ENCODE assay signal across 9 mouse cellular contexts in the genomic region with DNA sequence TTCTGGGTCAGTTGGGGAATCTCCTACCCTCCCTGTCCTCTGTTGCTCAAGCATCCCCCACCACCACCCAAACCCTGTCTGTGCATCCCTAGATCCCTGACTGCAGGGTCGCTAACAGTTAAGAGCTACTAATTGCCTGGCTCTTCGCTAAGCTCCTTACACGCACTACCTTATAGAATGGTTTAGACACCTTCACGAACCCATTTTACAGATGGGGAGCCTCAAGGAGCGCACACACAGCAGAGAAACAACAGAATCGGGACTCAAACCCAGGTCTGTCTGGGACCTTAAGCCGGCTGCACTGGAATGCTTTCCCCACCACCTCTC. TPM values are rescaled to one million over a fixed set of nuclear protein-coding genes. Genes with fewer than 3 reads are reported as not detected.
DNase-seq lines count a peak whose midpoint lies in the region; ATAC-seq lines count a peak whose summit lies in the region.
"Had no signal": no experiment of that assay in that cellular context is flagged by ENCODE, and none has a peak within 500 bp of the region (broad histone marks: within the 10 kb centered on the region; RNA-seq: fewer than 3 reads in every experiment).

No protein-coding gene starts in this region.

- ATAC-seq in kidney, embryonic 16.5 days (ENCODE audit: low FRiP score, low TSS enrichment), result no peak
- no peak for ATAC-seq in hindbrain, embryonic 13.5 days (ENCODE audit: low FRiP score)
- no peak for ATAC-seq in midbrain, embryonic 13.5 days
- no peak for ATAC-seq in CD4-positive, CD25-positive, alpha-beta regulatory T cell, adult 4 months

- peak overlapping the region; percentile 72 for H3K4me3 ChIP-seq in kidney, embryonic 16.5 days (ENCODE audit: low read length)
- H3K4me3 ChIP-seq in hindbrain, embryonic 13.5 days, result peak overlapping the region; percentile 67
- peak overlapping the region; percentile 64 for H3K4me3 ChIP-seq in midbrain, embryonic 13.5 days (replicated peaks)

- peak overlapping the region; percentile 81 for H3K4me2 ChIP-seq in kidney, embryonic 16.5 days (replicated peaks; ENCODE audit: low read depth, low read length)
- H3K4me2 ChIP-seq in hindbrain, embryonic 13.5 days, result peak overlapping the region; percentile 73
- peak overlapping the region; percentile 74 for H3K4me2 ChIP-seq in midbrain, embryonic 13.5 days (replicated peaks)

- no peak overlapping the region for H3K27ac ChIP-seq in kidney, embryonic 16.5 days (ENCODE audit: low read length)
- 0 out of 2 replicates have a peak overlapping the region, but pooled peaks have one; percentile 30 for H3K27ac ChIP-seq in hindbrain, embryonic 13.5 days
- H3K27ac ChIP-seq in midbrain, embryonic 13.5 days, result no peak overlapping the region

- no peak for DNase-seq in kidney, adult 8-10 months
- DNase-seq in c-Kit-positive CD71-positive TER-119-negative erythroid progenitor cells, embryonic 14.5 days (ENCODE audit: low read depth), result peak; percentile 24
- no peak for DNase-seq in gastrocnemius, postnatal 14 days
- no peak for DNase-seq in kidney, postnatal 14 days

- H3K4me1 ChIP-seq in kidney, embryonic 16.5 days (ENCODE audit: insufficient read depth, low read length), result peaks cover 13% of the 10 kb centered on the region; the same call in 1 of the 2 replicates
- H3K4me1 ChIP-seq in hindbrain, embryonic 13.5 days (replicated peaks), result peaks cover 15% of the 10 kb centered on the region
- peaks cover 14% of the 10 kb centered on the region for H3K4me1 ChIP-seq in midbrain, embryonic 13.5 days (replicated peaks)

- H3K36me3 ChIP-seq in kidney, embryonic 16.5 days (ENCODE audit: insufficient read depth, low read length), result peaks cover 10% of the 10 kb centered on the region
- peaks cover 34% of the 10 kb centered on the region for H3K36me3 ChIP-seq in hindbrain, embryonic 13.5 days
- H3K36me3 ChIP-seq in midbrain, embryonic 13.5 days, result peaks cover 22% of the 10 kb centered on the region

- intact Hi-C loops in gastrocnemius, postnatal 14 days (cut with DNase I; ENCODE audit: low total_unique reads), result no loop called here

- no peaks in the 10 kb centered on the region for H3K9me3 ChIP-seq in kidney, embryonic 16.5 days (ENCODE audit: low read length)
- H3K9me3 ChIP-seq in hindbrain, embryonic 13.5 days, result no peaks in the 10 kb centered on the region
- no peaks in the 10 kb centered on the region for H3K9me3 ChIP-seq in midbrain, embryonic 13.5 days

- WGBS in kidney, embryonic 16.5 days, result 8% methylated on average over 7 of the region's 7 CpGs
- 11% methylated on average over 7 of the region's 7 CpGs for WGBS in hindbrain, embryonic 13.5 days
- WGBS in midbrain, embryonic 13.5 days, result 11% methylated on average over 7 of the region's 7 CpGs

- H3K9ac ChIP-seq in kidney, embryonic 16.5 days (replicated peaks; ENCODE audit: low read length), result peak overlapping the region; percentile 69
- peak overlapping the region; percentile 78 for H3K9ac ChIP-seq in hindbrain, embryonic 13.5 days
- H3K9ac ChIP-seq in midbrain, embryonic 13.5 days (replicated peaks), result peak overlapping the region; percentile 70

- no peaks in the 10 kb centered on the region for H3K27me3 ChIP-seq in kidney, embryonic 16.5 days (ENCODE audit: insufficient read depth, low read length)
- no peaks in the 10 kb centered on the region for H3K27me3 ChIP-seq in hindbrain, embryonic 13.5 days
- H3K27me3 ChIP-seq in midbrain, embryonic 13.5 days, result no peaks in the 10 kb centered on the region

RNA-seq across cellular contexts. Expression of gene Yipf1, which starts 0.3 kb away (rescaled TPM):
- polyA plus RNA-seq in kidney, embryonic 16.5 days (2015; fragmentation: Nextera tagmentation; extraction: Ambion mirVana), result 54.7 and 57.3 TPM in 2 replicates
- polyA plus RNA-seq in hindbrain, embryonic 13.5 days (2015; fragmentation: Nextera tagmentation; extraction: Ambion mirVana), result 61.4 and 67.3 TPM in 2 replicates
- polyA plus RNA-seq in midbrain, embryonic 13.5 days (2015; fragmentation: Nextera tagmentation; extraction: Ambion mirVana), result 52.8 and 53.9 TPM in 2 replicates
- 10 to 100 TPM; 90.0 to 98.0 TPM for polyA plus RNA-seq in CD4-positive, CD25-positive, alpha-beta regulatory T cell, adult 4 months (2017; shearing (Covaris generic))
- total RNA-seq in gastrocnemius, postnatal 14 days (2021), result 10 to 100 TPM; 12.0 to 12.7 TPM

RNA-seq across cellular contexts. Expression of gene Dio1, which starts 7.5 kb away (rescaled TPM):
- polyA plus RNA-seq in kidney, embryonic 16.5 days (2015; fragmentation: Nextera tagmentation; extraction: Ambion mirVana), result 0.47 and 0.68 TPM in 2 replicates
- not detected in 2 replicates for polyA plus RNA-seq in hindbrain, embryonic 13.5 days (2015; fragmentation: Nextera tagmentation; extraction: Ambion mirVana)
- 0.13 TPM in 1 of 2 replicates, not detected in the other for polyA plus RNA-seq in midbrain, embryonic 13.5 days (2015; fragmentation: Nextera tagmentation; extraction: Ambion mirVana)
- polyA plus RNA-seq in CD4-positive, CD25-positive, alpha-beta regulatory T cell, adult 4 months (2017; shearing (Covaris generic)), result not detected
- total RNA-seq in gastrocnemius, postnatal 14 days (2021), result not detected
- polyA plus RNA-seq: inflammation-experienced regulatory T-cells, adult 6 months had no signal

RNA-seq across cellular contexts. Expression of gene Ndc1, which starts 53.1 kb away (rescaled TPM):
- polyA plus RNA-seq in kidney, embryonic 16.5 days (2015; fragmentation: Nextera tagmentation; extraction: Ambion mirVana), result 36.5 and 39.7 TPM in 2 replicates
- polyA plus RNA-seq in hindbrain, embryonic 13.5 days (2015; fragmentation: Nextera tagmentation; extraction: Ambion mirVana), result 17.3 and 18.5 TPM in 2 replicates
- polyA plus RNA-seq in midbrain, embryonic 13.5 days (2015; fragmentation: Nextera tagmentation; extraction: Ambion mirVana), result 20.5 and 20.9 TPM in 2 replicates
- polyA plus RNA-seq in CD4-positive, CD25-positive, alpha-beta regulatory T cell, adult 4 months (2017; shearing (Covaris generic)), result 1 to 10 TPM; 3.8 to 5.3 TPM
- 1 to 10 TPM; 7.4 to 8.0 TPM for total RNA-seq in gastrocnemius, postnatal 14 days (2021)
